Mouse (Mus musculus): ENCODE results near the gene Itga2b. TPM values are rescaled to one million over a fixed set of nuclear protein-coding genes. Genes with fewer than 3 reads are reported as not detected.

The Itga2b gene
- polyA plus RNA-seq, 1 experiment from 2014 or later = 6.9 TPM

DNA sequence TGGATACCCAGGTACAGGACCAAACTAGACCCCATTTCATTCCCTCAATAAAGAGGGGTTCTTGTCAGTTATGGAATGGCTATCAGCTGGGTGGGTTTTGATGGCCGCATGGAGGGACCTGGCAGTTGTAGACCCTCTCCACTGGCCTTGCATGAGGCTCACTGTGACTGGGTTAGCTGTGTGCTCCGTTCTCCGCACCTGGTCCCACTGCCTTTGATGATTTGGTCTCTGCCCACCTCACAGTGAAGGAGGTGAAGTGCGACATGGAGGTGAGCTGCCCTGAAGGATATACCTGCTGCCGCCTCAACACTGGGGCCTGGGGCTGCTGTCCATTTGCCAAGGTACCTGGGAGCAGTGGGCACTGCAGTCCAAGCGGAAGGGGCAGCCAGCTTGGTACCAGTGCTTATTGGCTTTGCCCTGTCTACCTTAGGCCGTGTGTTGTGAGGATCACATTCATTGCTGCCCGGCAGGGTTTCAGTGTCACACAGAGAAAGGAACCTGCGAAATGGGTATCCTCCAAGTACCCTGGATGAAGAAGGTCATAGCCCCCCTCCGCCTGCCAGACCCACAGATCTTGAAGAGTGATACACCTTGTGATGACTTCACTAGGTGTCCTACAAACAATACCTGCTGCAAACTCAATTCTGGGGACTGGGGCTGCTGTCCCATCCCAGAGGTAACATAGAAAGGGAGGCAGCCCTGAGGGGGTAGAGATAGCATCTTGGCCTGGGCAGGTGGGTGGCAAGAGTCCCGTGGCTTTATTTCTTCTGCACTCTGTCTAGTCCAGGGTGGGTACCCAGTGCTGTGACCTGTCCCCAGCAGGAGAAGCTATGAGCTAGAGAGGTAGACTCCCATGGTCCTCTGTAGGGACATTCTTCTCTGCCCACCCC, 34.9 kb downstream of the Itga2b start:
- Histone ChIP-seq H3K4me3 (replicated peaks) (no peak overlapping the region), H3K4me1 (replicated peaks) (peaks cover 40% of the 10 kb centered on the region), H3K27ac (no peak overlapping the region), H3K27me3 (peaks cover 33% of the 10 kb centered on the region), H3K36me3 (peaks cover 67% of the 10 kb centered on the region), H3K9ac (replicated peaks) (no peak overlapping the region), H3K9me3 (no peaks in the 10 kb centered on the region), H3K4me2 (no peak overlapping the region)
- WGBS = 92% methylated on average over 11 of the region's 11 CpGs
- no peak for ATAC-seq (ENCODE audit: insufficient number of reproducible peaks, insufficient read depth, low FRiP score, low TSS enrichment, low read depth)

DNA sequence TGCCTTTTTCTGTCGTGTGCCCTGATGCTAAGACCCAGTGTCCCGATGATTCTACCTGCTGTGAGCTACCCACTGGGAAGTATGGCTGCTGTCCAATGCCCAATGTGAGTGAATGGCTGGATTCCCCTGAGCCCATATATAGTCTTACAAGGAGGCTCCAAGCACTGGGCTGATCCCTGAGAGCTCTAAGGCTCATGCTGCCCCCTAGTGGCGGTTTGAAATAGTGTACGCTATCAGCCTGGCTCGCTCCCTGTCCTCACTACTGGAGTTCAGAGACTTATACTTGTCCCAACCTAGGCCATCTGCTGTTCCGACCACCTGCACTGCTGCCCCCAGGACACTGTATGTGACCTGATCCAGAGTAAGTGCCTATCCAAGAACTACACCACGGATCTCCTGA, 35.5 kb downstream of the Itga2b start:
- Histone ChIP-seq H3K9ac (replicated peaks) (0 out of 2 replicates have a peak overlapping the region, but pooled peaks have one; percentile 18), H3K9me3 (no peaks in the 10 kb centered on the region), H3K27me3 (peaks cover 26% of the 10 kb centered on the region), H3K27ac (no peak overlapping the region), H3K36me3 (peaks cover 61% of the 10 kb centered on the region), H3K4me3 (replicated peaks) (no peak overlapping the region), H3K4me2 (no peak overlapping the region), H3K4me1 (replicated peaks) (peaks cover 46% of the 10 kb centered on the region)
- 0 out of 2 replicates have a peak, but pooled peaks have one; percentile 1 for ATAC-seq (ENCODE audit: insufficient number of reproducible peaks, insufficient read depth, low FRiP score, low TSS enrichment, low read depth)
- 14% methylated on average over 7 of the region's 7 CpGs for WGBS

DNA sequence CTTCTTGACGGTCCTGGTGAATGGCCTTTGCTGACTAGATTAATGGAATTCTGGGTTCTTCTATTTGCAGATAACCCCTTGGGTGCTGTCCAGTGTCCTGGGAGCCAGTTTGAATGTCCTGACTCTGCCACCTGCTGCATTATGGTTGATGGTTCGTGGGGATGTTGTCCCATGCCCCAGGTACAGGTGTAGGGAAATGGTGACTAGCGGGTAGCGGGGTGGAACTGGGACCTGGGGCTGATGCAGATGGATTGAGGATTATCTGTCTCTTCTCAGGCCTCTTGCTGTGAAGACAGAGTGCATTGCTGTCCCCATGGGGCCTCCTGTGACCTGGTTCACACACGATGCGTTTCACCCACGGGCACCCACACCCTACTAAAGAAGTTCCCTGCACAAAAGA, 36.1 kb downstream of the Itga2b start:
- Histone ChIP-seq H3K27ac (no peak overlapping the region), H3K4me3 (replicated peaks) (no peak overlapping the region), H3K36me3 (peaks cover 55% of the 10 kb centered on the region), H3K9ac (replicated peaks) (0 out of 2 replicates have a peak overlapping the region, but pooled peaks have one; percentile 18), H3K9me3 (no peaks in the 10 kb centered on the region), H3K27me3 (peaks cover 21% of the 10 kb centered on the region; the same call in 1 of the 2 replicates), H3K4me1 (replicated peaks) (peaks cover 46% of the 10 kb centered on the region), H3K4me2 (no peak overlapping the region)
- 90% methylated on average over 7 of the region's 7 CpGs for WGBS
- no peak for ATAC-seq (ENCODE audit: insufficient number of reproducible peaks, insufficient read depth, low FRiP score, low TSS enrichment, low read depth)

DNA sequence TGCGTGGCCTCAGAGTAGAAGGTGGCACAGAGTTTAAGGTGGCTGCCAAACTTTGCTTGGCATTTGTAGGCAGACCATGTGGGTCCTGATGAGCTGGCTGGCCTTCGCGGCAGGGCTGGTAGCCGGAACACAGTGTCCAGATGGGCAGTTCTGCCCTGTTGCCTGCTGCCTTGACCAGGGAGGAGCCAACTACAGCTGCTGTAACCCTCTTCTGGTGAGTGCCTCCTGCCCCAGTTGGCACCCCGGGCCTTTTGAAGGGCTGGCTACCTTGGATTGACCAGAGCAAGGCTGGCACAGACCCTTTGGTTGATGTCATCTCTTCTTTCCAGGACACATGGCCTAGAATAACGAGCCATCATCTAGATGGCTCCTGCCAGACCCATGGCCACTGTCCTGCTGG, 37.0 kb downstream of the Itga2b start:
- 89% methylated on average over 6 of the region's 6 CpGs for WGBS
- no peak for ATAC-seq (ENCODE audit: insufficient number of reproducible peaks, insufficient read depth, low FRiP score, low TSS enrichment, low read depth)
- Histone ChIP-seq H3K9me3 (no peaks in the 10 kb centered on the region), H3K4me2 (no peak overlapping the region), H3K4me3 (replicated peaks) (no peak overlapping the region), H3K4me1 (replicated peaks) (peaks cover 36% of the 10 kb centered on the region), H3K27me3 (peaks cover 14% of the 10 kb centered on the region; the same call in 1 of the 2 replicates), H3K9ac (replicated peaks) (no peak overlapping the region), H3K27ac (no peak overlapping the region), H3K36me3 (peaks cover 48% of the 10 kb centered on the region)

DNA sequence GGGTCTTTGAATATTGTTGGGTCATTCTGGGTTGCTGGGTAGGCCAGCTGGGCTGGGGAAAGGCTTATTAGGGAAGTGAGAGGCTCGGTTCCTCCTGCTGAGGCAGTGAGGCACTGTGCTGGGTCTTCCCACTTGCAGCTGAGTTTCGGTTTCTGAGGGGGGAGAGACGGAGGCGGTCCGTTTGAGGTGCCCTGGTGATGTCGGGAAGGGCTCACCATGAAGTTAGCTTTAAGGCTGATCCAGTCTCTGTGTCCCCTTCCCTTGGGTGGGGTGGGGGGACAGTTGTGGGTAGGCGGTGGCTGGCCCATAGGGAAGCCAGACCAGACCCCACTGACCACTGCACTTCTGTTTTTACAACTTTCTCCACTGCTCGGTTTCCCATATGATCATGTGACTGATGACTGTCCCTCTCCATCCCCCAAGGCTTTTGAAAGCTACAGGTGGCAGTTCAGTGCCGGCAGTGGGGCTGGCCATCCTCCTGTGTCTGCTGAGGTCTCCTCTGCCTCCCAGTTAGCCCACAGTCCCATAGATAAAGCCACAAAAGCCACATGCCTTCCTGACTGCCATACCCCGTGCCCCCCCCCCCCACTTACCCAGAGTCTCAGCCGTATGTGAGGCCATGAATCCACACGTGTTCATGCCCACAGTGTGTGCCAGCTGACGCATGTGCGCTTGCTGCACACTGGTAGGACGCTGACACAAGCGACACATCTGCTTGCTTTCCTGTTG, 37.6 kb downstream of the Itga2b start:
- Histone ChIP-seq H3K4me3 (replicated peaks) (no peak overlapping the region), H3K27ac (no peak overlapping the region), H3K9me3 (no peaks in the 10 kb centered on the region), H3K4me2 (peak overlapping the region; percentile 23; the same call in 1 of the 2 replicates), H3K36me3 (peaks cover 43% of the 10 kb centered on the region), H3K9ac (replicated peaks) (0 out of 2 replicates have a peak overlapping the region, but pooled peaks have one; percentile 31), H3K4me1 (replicated peaks) (peaks cover 30% of the 10 kb centered on the region), H3K27me3 (0 out of 2 replicates have a peak, but pooled peaks cover 8% of the 10 kb centered on the region)
- no peak for ATAC-seq (ENCODE audit: insufficient number of reproducible peaks, insufficient read depth, low FRiP score, low TSS enrichment, low read depth)
- 63% methylated on average over 15 of the region's 16 CpGs for WGBS

DNA sequence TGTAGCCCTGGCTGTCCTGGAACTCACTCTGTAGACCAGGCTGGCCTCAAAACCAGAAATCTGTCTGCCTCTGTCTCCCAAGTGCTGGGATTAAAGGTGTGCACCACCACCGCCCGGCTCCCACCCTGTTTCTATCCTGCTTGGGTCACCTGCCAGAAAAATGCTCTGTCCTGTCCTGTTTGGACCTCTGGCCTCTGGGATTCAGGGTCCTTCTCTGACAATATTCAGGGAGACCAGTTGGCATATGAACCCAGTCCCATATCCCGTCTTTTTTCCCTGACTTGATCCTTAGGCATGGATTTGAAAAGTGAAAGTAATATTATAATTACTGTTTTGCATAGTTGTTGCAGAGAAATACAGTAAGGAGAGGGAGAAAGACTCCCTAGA, 38.2 kb downstream of the Itga2b start:
- H3K4me1 ChIP-seq (replicated peaks) = peaks cover 26% of the 10 kb centered on the region
- ATAC-seq (ENCODE audit: insufficient number of reproducible peaks, insufficient read depth, low FRiP score, low TSS enrichment, low read depth) = no peak
- WGBS = 72% methylated on average over 3 of the region's 3 CpGs
- no peak overlapping the region for H3K27ac ChIP-seq
- H3K4me2 ChIP-seq = peak overlapping the region; percentile 23; the same call in 1 of the 2 replicates
- no peaks in the 10 kb centered on the region for H3K9me3 ChIP-seq
- no peak overlapping the region for H3K4me3 ChIP-seq (replicated peaks)
- no peak overlapping the region for H3K9ac ChIP-seq (replicated peaks)
- H3K36me3 ChIP-seq = peaks cover 38% of the 10 kb centered on the region
- H3K27me3 ChIP-seq = 0 out of 2 replicates have a peak, but pooled peaks cover 3% of the 10 kb centered on the region

DNA sequence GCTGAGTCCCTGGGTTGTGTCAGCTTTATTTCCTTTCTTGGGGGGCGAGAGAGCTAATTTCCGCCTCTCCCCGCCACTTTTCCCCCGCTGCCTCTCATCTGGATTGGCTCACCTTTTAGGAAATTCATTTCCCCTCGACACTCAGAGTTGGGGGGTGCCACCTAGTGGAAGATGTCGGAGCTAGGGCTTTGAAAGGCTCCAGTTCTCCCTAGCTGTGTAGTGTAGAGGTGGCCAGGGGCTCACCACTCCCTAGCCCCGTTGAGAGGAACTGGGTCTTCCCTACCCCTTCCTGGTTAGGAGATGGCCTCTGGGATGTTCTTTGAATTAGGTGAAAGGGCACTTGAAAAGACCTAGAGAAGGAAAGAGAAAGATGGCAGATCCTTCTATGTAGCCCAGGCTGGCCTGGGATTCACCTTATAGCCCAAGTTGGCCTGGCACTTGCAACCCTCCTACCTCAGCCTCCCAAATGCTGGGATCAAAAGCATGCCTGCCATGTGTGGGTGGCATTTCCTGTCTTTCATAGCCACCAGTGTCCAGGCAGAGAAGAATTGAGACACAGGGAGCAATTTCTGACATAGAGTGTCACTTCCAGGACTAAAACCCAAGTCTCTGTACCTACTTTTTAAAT, 38.8 kb downstream of the Itga2b start:
- H3K27ac ChIP-seq = peak overlapping the region; percentile 87
- peaks cover 32% of the 10 kb centered on the region for H3K36me3 ChIP-seq
- ATAC-seq (ENCODE audit: insufficient number of reproducible peaks, insufficient read depth, low FRiP score, low TSS enrichment, low read depth) = no peak
- no peaks in the 10 kb centered on the region for H3K9me3 ChIP-seq
- under 1% methylated on average over 7 of the region's 7 CpGs for WGBS
- H3K4me3 ChIP-seq (replicated peaks) = peak overlapping the region; percentile 65
- H3K4me2 ChIP-seq = peak overlapping the region; percentile 88
- H3K4me1 ChIP-seq (replicated peaks) = peaks cover 26% of the 10 kb centered on the region
- H3K27me3 ChIP-seq = 0 out of 2 replicates have a peak, but pooled peaks cover 3% of the 10 kb centered on the region
- peak overlapping the region; percentile 65 for H3K9ac ChIP-seq (replicated peaks)

DNA sequence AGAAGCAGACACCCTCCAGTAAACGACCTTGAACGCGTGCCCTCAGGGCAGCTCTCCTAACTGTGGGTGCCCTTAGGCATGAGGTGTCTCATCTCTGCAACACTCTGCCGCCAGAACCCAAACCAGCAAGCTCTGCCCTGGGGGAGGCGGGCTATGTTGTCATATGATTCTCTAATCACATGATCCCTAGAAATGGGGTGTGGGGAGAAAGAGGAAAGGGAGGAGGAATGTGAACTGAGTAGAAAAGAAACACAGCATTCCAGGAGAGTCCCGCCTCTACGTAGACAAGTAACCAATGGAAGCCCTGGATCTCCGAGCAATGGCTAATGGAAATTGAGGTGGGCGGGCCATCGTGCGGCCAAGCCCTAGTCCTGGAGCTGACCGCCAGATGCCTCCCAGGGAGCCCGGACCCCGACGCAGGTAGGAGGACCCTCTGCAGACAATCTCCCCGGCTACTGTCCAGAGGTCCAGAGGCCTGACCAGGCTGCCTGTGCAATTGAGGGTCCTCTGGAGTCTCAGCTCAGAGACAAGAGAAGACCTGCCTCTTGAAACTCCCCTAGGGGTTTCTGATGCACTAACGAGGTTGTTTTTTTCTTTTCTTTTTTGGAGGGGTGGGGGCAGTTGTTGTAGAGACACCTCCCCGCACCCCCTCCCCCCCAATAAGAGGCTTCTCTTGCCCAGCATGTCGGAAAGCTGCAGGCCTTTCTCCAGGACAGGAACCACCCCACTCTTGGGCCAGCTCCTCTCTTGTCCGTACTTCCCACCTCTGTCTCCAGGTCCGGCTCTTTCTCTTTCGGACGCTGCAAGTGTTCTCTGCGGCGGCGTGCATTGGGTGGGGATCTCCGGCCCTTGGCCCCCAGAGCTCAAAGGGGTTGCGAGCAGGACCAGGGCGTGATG, 39.6 kb downstream of the Itga2b start, which contains the start of gene Grn:
Gene Grn (plus strand): TSS at position 195 of the 897 bp plus-strand sequence.
- 0 out of 2 replicates have a peak, but pooled peaks cover 3% of the 10 kb centered on the region for H3K27me3 ChIP-seq
- peaks cover 26% of the 10 kb centered on the region for H3K4me1 ChIP-seq (replicated peaks)
- peak within 1 kb of the TSS; percentile 65 for H3K4me3 ChIP-seq (replicated peaks)
- peak within 1 kb of the TSS; percentile 65 for H3K9ac ChIP-seq (replicated peaks)
- H3K4me2 ChIP-seq = peak within 1 kb of the TSS; percentile 88
- H3K9me3 ChIP-seq = no peaks in the 10 kb centered on the region
- peak within 1 kb of the TSS; percentile 87 for H3K27ac ChIP-seq
- peak; percentile 89 for ATAC-seq (ENCODE audit: insufficient number of reproducible peaks, insufficient read depth, low FRiP score, low TSS enrichment, low read depth)
- under 1% methylated on average over 29 of the region's 29 CpGs for WGBS
- peaks cover 24% of the 10 kb centered on the region for H3K36me3 ChIP-seq

DNA sequence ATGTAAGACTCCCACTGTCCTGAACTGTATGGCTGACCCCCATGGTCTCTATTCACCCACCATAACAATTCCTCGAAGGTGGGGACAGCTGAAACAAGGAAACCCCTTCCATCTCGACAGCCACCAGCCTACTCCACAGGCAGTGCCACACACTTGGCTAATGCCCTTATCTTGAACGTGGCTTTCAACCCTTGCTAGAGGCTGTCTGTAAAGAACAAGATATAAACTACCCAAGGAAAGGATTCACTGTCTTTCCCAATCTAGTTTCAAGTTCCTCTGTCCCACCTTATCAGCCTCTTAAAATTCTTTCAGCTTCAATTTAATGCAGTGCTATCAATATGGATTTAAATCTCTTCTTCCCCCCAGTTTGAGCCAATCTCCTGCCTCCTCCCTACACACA, 40.4 kb downstream of the Itga2b start:
- ATAC-seq (ENCODE audit: insufficient number of reproducible peaks, insufficient read depth, low FRiP score, low TSS enrichment, low read depth) = no peak
- peaks cover 16% of the 10 kb centered on the region for H3K36me3 ChIP-seq
- H3K9ac ChIP-seq (replicated peaks) = peak overlapping the region; percentile 57
- peak overlapping the region; percentile 65 for H3K4me3 ChIP-seq (replicated peaks)
- H3K27ac ChIP-seq = no peak overlapping the region
- 0 out of 2 replicates have a peak, but pooled peaks cover 3% of the 10 kb centered on the region for H3K27me3 ChIP-seq
- 47% methylated on average over 3 of the region's 3 CpGs for WGBS
- H3K4me1 ChIP-seq (replicated peaks) = peaks cover 26% of the 10 kb centered on the region
- H3K4me2 ChIP-seq = peak overlapping the region; percentile 88
- H3K9me3 ChIP-seq = no peaks in the 10 kb centered on the region

DNA sequence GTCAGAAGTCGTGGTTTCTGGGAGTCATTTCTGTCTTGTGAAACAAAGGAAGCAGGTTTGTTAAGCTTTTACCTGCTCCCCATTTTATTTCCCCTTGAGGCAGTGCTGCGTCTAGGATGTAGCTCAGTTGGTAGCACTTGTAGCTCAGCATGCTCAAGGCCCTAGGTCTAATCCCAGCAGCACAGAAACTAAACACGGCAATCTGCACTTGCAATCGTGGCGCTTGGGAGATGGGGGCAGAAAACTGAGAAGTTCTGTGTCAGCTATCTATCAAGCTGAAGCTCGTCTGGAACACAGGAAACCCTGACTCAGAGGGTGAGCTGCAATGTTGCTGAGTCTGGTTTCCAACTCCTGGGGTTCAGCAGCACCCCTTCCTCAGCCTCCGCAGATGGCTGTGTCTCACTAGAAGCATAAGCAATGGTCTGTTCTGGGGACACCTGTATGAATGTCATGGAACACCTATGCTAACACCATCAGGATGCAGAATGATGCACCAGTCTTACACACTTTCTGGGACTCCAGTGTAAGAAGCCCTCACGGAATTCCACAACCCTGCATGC, 40.9 kb downstream of the Itga2b start:
- H3K9ac ChIP-seq (replicated peaks) = no peak overlapping the region
- H3K36me3 ChIP-seq = peaks cover 11% of the 10 kb centered on the region; the same call in 1 of the 2 replicates
- peaks cover 23% of the 10 kb centered on the region for H3K4me1 ChIP-seq (replicated peaks)
- 62% methylated on average over 8 of the region's 8 CpGs for WGBS
- H3K27ac ChIP-seq = no peak overlapping the region
- peak overlapping the region; percentile 65 for H3K4me3 ChIP-seq (replicated peaks)
- ATAC-seq (ENCODE audit: insufficient number of reproducible peaks, insufficient read depth, low FRiP score, low TSS enrichment, low read depth) = no peak
- peak overlapping the region; percentile 88; the same call in 1 of the 2 replicates for H3K4me2 ChIP-seq
- 0 out of 2 replicates have a peak, but pooled peaks cover 3% of the 10 kb centered on the region for H3K27me3 ChIP-seq
- no peaks in the 10 kb centered on the region for H3K9me3 ChIP-seq

Measured in limb, embryonic 12.5 days (tissue).